In the genomic region with DNA sequence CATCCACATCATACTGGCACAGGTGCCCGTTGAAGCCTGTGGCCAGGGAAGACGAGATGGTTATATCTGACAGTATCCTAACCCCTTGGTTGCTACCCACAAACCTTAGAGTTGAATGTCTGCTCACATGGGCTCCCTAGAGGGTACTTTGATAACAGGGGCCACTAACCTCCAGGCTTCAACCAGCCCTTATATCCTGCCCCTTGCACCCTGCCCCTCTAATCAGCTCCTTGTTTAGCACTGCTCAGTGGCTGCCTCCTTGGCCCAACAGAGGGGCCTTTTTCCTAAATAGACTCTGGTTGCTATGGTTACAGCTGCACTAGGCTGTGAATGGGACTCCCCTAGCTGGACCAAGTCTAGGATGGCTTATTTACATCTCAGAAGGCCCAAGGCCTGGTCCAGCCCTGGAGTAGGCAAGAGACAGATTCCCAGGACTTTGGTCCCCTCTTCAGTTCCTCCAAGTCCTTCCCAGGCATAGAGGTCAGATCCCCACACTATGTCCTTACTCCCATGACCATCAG, we compare ENCODE assay signal across 17 mouse cellular contexts. TPM values are rescaled to one million over a fixed set of nuclear protein-coding genes. Genes with fewer than 3 reads are reported as not detected.
DNase-seq lines count a peak whose midpoint lies in the region; ATAC-seq lines count a peak whose summit lies in the region.
"Had no signal": no experiment of that assay in that cellular context is flagged by ENCODE, and none has a peak within 500 bp of the region (broad histone marks: within the 10 kb centered on the region; RNA-seq: fewer than 3 reads in every experiment).

No protein-coding gene starts in this region.

- no peak for ATAC-seq in kidney, embryonic 15.5 days (replicated peaks; ENCODE audit: low FRiP score)
- peak; percentile 58; the same call in 1 of the 2 replicates for ATAC-seq in forebrain, embryonic 13.5 days
- ATAC-seq in hindbrain, embryonic 15.5 days (ENCODE audit: low FRiP score, low read depth), result no peak
- peak; percentile 58; the same call in 1 of the 2 replicates for ATAC-seq in neural tube, embryonic 12.5 days (ENCODE audit: low FRiP score, low read depth)

- no peak overlapping the region for H3K4me3 ChIP-seq in kidney, embryonic 15.5 days (replicated peaks)
- H3K4me3 ChIP-seq in forebrain, embryonic 13.5 days, result no peak overlapping the region
- no peak overlapping the region for H3K4me3 ChIP-seq in hindbrain, embryonic 15.5 days
- H3K4me3 ChIP-seq in neural tube, embryonic 12.5 days, result no peak overlapping the region
- H3K4me3 ChIP-seq: liver, embryonic 13.5 days had no signal

- DNase-seq in kidney, postnatal 4 days, result no peak
- no peak for DNase-seq in testis, postnatal 14 days (ENCODE audit: low spot score)
- DNase-seq in kidney, postnatal 10 days, result no peak
- no peak for DNase-seq in thymus, adult 18-20 months
- DNase-seq: adrenal gland, adult 8-10 months; cerebellum, postnatal 25 days; gastrocnemius, postnatal 10 days; kidney, adult 11 months; left cerebral cortex, postnatal 4 days; liver, embryonic 13.5 days; lung, postnatal 10 days; spleen, adult 18-20 months had no signal

- H3K4me1 ChIP-seq in kidney, embryonic 15.5 days, result peaks cover 60% of the 10 kb centered on the region
- peaks cover 63% of the 10 kb centered on the region for H3K4me1 ChIP-seq in forebrain, embryonic 13.5 days
- H3K4me1 ChIP-seq in hindbrain, embryonic 15.5 days (replicated peaks), result peaks cover 58% of the 10 kb centered on the region
- peaks cover 79% of the 10 kb centered on the region for H3K4me1 ChIP-seq in neural tube, embryonic 12.5 days

- H3K9ac ChIP-seq in kidney, embryonic 15.5 days, result no peak overlapping the region
- no peak overlapping the region for H3K9ac ChIP-seq in forebrain, embryonic 13.5 days
- no peak overlapping the region for H3K9ac ChIP-seq in hindbrain, embryonic 15.5 days
- H3K9ac ChIP-seq in neural tube, embryonic 12.5 days, result 0 out of 2 replicates have a peak overlapping the region, but pooled peaks have one; percentile 14
- H3K9ac ChIP-seq: liver, embryonic 13.5 days had no signal

- WGBS in kidney, embryonic 15.5 days, result 84% methylated on average over 2 of the region's 2 CpGs
- WGBS in forebrain, embryonic 13.5 days, result 66% methylated on average over 2 of the region's 2 CpGs
- 63% methylated on average over 2 of the region's 2 CpGs for WGBS in hindbrain, embryonic 15.5 days
- 72% methylated on average over 2 of the region's 2 CpGs for WGBS in neural tube, embryonic 12.5 days

- H3K27me3 ChIP-seq in kidney, embryonic 15.5 days, result no peaks in the 10 kb centered on the region
- H3K27me3 ChIP-seq in forebrain, embryonic 13.5 days, result no peaks in the 10 kb centered on the region
- H3K27me3 ChIP-seq in hindbrain, embryonic 15.5 days, result no peaks in the 10 kb centered on the region
- no peaks in the 10 kb centered on the region for H3K27me3 ChIP-seq in neural tube, embryonic 12.5 days (replicated peaks)
- H3K27me3 ChIP-seq: liver, embryonic 13.5 days had no signal

- H3K9me3 ChIP-seq in kidney, embryonic 15.5 days (replicated peaks), result no peaks in the 10 kb centered on the region
- no peaks in the 10 kb centered on the region for H3K9me3 ChIP-seq in forebrain, embryonic 13.5 days (replicated peaks)
- no peaks in the 10 kb centered on the region for H3K9me3 ChIP-seq in hindbrain, embryonic 15.5 days
- no peaks in the 10 kb centered on the region for H3K9me3 ChIP-seq in neural tube, embryonic 12.5 days
- H3K9me3 ChIP-seq: liver, embryonic 13.5 days had no signal

- H3K27ac ChIP-seq in kidney, embryonic 15.5 days, result peak overlapping the region; percentile 10; the same call in 1 of the 2 replicates
- peak overlapping the region; percentile 37 for H3K27ac ChIP-seq in forebrain, embryonic 13.5 days
- peak overlapping the region; percentile 23; the same call in 1 of the 2 replicates for H3K27ac ChIP-seq in hindbrain, embryonic 15.5 days (replicated peaks)
- no peak overlapping the region; the same call in 1 of the 2 replicates for H3K27ac ChIP-seq in neural tube, embryonic 12.5 days
- H3K27ac ChIP-seq: liver, embryonic 13.5 days; stomach, postnatal 0 days had no signal

- H3K4me2 ChIP-seq in kidney, embryonic 15.5 days, result no peak overlapping the region
- H3K4me2 ChIP-seq in forebrain, embryonic 13.5 days, result no peak overlapping the region
- H3K4me2 ChIP-seq in hindbrain, embryonic 15.5 days, result no peak overlapping the region
- no peak overlapping the region for H3K4me2 ChIP-seq in neural tube, embryonic 12.5 days (replicated peaks)
- H3K4me2 ChIP-seq: liver, embryonic 13.5 days had no signal

- H3K36me3 ChIP-seq in kidney, embryonic 15.5 days, result peaks cover 95% of the 10 kb centered on the region
- H3K36me3 ChIP-seq in forebrain, embryonic 13.5 days (ENCODE audit: poor library complexity, severe bottlenecking), result peaks cover 100% of the 10 kb centered on the region
- H3K36me3 ChIP-seq in hindbrain, embryonic 15.5 days, result 0 out of 2 replicates have a peak, but pooled peaks cover 4% of the 10 kb centered on the region
- H3K36me3 ChIP-seq in neural tube, embryonic 12.5 days, result peaks cover 98% of the 10 kb centered on the region

RNA-seq across cellular contexts. Expression of a gene that starts 33.7 kb away (rescaled TPM):
- 25.3 and 26.0 TPM in 2 replicates for polyA plus RNA-seq in kidney, embryonic 15.5 days (2015; fragmentation: Nextera tagmentation; extraction: Ambion mirVana)
- polyA plus RNA-seq in forebrain, embryonic 13.5 days (2015; fragmentation: Nextera tagmentation; extraction: Ambion mirVana), result 16.9 and 22.5 TPM in 2 replicates
- 17.5 and 21.6 TPM in 2 replicates for polyA plus RNA-seq in hindbrain, embryonic 15.5 days (2015; fragmentation: Nextera tagmentation; extraction: Ambion mirVana)
- 26.0 and 26.3 TPM in 2 replicates for polyA plus RNA-seq in neural tube, embryonic 12.5 days (2016; fragmentation: Nextera tagmentation; extraction: Ambion mirVana)

RNA-seq across cellular contexts. Expression of a gene that starts 37.7 kb away (rescaled TPM):
- 22.0 and 24.6 TPM in 2 replicates for polyA plus RNA-seq in kidney, embryonic 15.5 days (2015; fragmentation: Nextera tagmentation; extraction: Ambion mirVana)
- polyA plus RNA-seq in forebrain, embryonic 13.5 days (2015; fragmentation: Nextera tagmentation; extraction: Ambion mirVana), result 28.1 and 32.8 TPM in 2 replicates
- polyA plus RNA-seq in hindbrain, embryonic 15.5 days (2015; fragmentation: Nextera tagmentation; extraction: Ambion mirVana), result 16.3 and 18.2 TPM in 2 replicates
- 44.7 and 48.2 TPM in 2 replicates for polyA plus RNA-seq in neural tube, embryonic 12.5 days (2016; fragmentation: Nextera tagmentation; extraction: Ambion mirVana)

Comparison
In these comparisons a context has a peak if more than half of its experiments do, and no peak if none do; other contexts are left out.
1. ATAC-seq: peak in forebrain, embryonic 13.5 days (single experiment) and neural tube, embryonic 12.5 days (single experiment); none in kidney, embryonic 15.5 days (single experiment) and hindbrain, embryonic 15.5 days (single experiment).